Mouse (Mus musculus): ENCODE results near the gene Nsrp1.
A peak's percentile ranks its signal among the peaks of the same experiment; 100 is the strongest.

Nsrp1 gene

DNA sequence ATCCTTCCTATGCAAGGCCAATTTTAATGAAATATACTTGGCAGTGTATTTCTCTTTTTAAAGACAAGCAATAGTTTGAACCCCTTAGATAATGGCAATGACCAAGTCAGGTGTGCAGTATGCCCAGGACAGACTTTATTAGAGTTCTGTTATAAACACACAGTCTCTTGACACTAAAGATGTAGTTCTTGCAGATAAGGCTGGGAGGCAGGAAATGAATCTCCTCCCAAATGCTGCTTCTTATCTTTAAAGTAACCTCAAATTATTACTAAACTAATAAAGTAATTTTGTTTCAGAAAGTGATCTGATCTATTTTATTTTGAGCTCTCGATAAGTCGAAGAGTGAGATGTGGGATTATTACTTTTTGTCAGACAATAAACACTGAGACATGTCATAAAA, 14.8 kb downstream of the Nsrp1 start:
- ATAC-seq (ENCODE audit: insufficient number of reproducible peaks, low FRiP score, low TSS enrichment) = no peak

GRCm38 (mm10) chr11:77061951-77062350, 16.3 kb downstream of the Nsrp1 start:
- ATAC-seq (ENCODE audit: insufficient number of reproducible peaks, low FRiP score, low TSS enrichment) = no peak

DNA sequence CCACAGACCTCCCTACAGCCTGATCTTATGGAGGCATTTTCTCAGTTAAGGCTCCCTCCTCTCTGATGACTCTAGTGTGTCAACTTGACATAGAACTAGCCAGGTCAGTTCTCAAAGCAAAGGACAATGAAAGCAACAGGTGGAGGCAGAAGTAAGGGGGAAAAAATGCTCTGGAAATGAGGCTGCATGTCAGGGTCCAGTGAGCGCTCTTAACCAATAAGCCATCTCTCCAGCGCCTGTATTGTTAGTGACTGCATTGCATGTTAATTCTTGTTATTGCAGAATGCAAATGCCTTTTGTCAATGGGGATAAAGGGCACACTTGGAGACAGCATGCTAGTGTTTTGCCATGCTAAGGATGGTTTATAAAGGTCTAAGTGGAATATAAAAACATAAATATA, 35.4 kb downstream of the Nsrp1 start:
- ATAC-seq (ENCODE audit: insufficient number of reproducible peaks, low FRiP score, low TSS enrichment) = no peak

DNA sequence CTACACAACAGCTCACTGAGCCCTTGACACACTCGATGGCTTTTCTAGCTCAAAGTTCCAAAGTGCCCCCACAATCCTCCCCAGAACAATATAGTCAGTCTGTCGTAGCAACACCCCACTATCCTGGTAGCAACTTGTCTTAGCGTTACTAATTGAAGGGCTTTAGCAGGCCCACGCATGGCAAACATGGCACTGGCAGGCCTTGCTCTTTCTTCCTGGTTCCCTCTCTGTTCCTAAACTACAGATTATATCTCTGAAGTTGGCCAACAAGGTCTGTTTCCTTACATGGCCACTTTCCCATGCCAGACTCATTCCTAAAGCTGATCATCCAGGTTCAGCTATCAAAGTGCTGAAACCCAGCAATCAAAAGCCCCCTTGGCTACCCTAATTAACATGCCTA, 36.3 kb downstream of the Nsrp1 start:
- no peak for ATAC-seq (ENCODE audit: insufficient number of reproducible peaks, low FRiP score, low TSS enrichment)

GRCm38 (mm10) chr11:77031151-77031934, 46.9 kb downstream of the Nsrp1 start:
- no peak for ATAC-seq (ENCODE audit: insufficient number of reproducible peaks, low FRiP score, low TSS enrichment)

DNA sequence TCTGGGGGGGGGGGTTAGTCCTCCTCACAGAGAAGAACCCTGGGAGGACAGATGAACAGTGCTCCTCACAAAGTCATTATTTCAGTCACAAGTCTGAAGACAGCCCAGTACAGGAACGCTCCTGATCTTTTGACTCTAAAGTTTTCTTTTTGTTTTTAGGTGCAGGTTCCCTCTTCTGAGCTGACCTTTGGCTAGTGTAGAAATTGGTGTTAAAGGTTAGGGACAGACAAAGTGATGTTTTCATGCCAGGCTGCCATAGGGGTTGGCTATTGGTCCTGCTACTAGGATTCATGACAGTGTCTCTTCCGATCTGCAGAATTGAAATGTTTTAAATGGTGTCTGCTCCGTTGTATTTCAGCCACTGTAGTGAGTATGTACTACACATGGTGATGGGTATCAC, 50.1 kb downstream of the Nsrp1 start:
- no peak for ATAC-seq (ENCODE audit: insufficient number of reproducible peaks, low FRiP score, low TSS enrichment)

DNA sequence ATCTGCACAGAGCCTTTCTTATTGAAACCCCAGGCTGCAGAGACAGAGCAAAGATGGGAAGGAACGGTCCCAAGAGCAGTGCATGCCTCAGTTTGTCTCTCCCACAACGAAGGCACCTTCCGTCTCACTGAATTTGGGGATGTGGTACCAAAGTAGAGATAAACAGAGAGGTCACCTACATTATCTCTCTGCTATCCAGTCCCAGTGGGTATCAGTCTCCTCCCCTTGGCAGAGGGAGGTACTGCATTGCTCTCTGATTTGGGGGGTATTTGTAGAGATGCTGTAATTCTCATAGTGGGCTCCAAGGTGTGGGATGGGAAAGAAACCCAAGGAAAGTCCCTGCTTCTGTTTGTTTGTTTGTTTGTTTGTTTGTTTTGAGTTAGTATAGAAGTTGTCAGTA, 51.7 kb downstream of the Nsrp1 start:
- no peak for ATAC-seq (ENCODE audit: insufficient number of reproducible peaks, low FRiP score, low TSS enrichment)

- ATAC-seq (ENCODE audit: insufficient number of reproducible peaks, low FRiP score, low TSS enrichment) = no peak
Observed at GRCm38 (mm10) chr11:77021749-77022396, 56.4 kb downstream of the Nsrp1 start.

DNA sequence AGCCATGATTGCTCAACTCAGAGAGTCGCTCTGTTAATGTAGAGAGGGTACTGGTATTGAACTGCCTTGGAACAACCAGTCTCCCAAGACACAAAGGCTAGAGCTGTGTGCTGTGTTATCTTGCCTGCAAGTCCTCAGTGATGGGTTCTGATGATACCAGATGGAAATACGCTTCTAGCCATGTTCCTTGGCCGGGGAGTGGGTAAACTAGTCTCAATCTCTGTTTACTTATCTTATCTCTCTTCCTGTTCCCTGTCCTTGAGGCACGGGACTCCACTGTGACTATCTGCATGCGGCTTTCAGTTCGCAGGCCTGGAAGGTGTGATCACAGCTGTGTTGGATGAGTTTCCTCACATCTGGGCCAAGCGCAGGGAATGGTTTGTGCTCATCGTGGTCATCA, 58.7 kb downstream of the Nsrp1 start:
- no peak for ATAC-seq (ENCODE audit: insufficient number of reproducible peaks, low FRiP score, low TSS enrichment)

DNA sequence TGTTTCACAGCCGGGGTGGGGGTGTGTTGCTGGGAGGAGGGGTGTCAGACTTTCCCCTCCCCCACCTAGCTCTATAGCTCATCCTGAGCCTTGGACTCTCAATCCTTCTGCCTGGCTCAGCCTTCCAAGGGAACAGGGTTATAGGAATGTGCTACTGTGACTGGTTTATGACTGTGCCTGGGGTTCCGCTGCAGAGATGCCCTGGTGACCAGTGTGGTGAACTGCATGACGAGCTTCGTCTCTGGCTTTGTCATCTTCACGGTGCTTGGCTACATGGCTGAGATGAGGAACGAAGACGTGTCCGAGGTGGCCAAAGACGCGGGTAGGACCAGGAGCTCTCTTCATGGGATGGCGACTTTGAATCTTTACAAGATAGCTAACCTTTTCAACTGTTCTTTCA, 60.2 kb downstream of the Nsrp1 start:
- ATAC-seq (ENCODE audit: insufficient number of reproducible peaks, low FRiP score, low TSS enrichment) = no peak

GRCm38 (mm10) chr11:77010762-77011475, 67.3 kb downstream of the Nsrp1 start:
- ATAC-seq (ENCODE audit: insufficient number of reproducible peaks, low FRiP score, low TSS enrichment) = no peak

- ATAC-seq (ENCODE audit: insufficient number of reproducible peaks, low FRiP score, low TSS enrichment) = no peak
Observed at GRCm38 (mm10) chr11:77009069-77010025, 68.9 kb downstream of the Nsrp1 start.

DNA sequence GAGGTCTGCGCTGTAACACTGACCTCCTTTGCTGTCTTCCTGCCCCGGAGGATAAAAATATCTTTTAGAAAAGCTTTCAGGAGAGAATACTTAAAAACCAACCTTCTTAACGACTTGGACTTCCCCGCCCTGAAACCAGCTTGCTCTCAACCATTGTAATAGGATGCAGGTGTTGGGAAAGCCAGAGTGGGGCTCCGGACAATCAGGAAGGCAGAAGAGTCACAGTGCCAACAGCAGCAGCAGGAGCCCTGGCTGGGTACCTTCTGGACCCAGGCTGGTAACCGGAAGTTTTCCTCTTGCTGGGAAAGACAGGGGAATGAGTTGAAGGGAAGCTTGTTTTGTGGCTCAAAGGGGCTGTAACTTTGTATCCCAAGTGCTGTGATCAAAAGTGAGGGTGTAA, 71.6 kb downstream of the Nsrp1 start:
- ATAC-seq (ENCODE audit: insufficient number of reproducible peaks, low FRiP score, low TSS enrichment) = no peak

- ATAC-seq (ENCODE audit: insufficient number of reproducible peaks, low FRiP score, low TSS enrichment) = no peak
Observed at GRCm38 (mm10) chr11:77005881-77006280, 72.4 kb downstream of the Nsrp1 start.

GRCm38 (mm10) chr11:77002361-77002760, 75.9 kb downstream of the Nsrp1 start:
- ATAC-seq (ENCODE audit: insufficient number of reproducible peaks, low FRiP score, low TSS enrichment) = no peak

- no peak for ATAC-seq (ENCODE audit: insufficient number of reproducible peaks, low FRiP score, low TSS enrichment)
Observed at GRCm38 (mm10) chr11:77000741-77001140, 77.5 kb downstream of the Nsrp1 start.

GRCm38 (mm10) chr11:76998705-76999226, 79.5 kb downstream of the Nsrp1 start:
- ATAC-seq (ENCODE audit: insufficient number of reproducible peaks, low FRiP score, low TSS enrichment) = no peak

DNA sequence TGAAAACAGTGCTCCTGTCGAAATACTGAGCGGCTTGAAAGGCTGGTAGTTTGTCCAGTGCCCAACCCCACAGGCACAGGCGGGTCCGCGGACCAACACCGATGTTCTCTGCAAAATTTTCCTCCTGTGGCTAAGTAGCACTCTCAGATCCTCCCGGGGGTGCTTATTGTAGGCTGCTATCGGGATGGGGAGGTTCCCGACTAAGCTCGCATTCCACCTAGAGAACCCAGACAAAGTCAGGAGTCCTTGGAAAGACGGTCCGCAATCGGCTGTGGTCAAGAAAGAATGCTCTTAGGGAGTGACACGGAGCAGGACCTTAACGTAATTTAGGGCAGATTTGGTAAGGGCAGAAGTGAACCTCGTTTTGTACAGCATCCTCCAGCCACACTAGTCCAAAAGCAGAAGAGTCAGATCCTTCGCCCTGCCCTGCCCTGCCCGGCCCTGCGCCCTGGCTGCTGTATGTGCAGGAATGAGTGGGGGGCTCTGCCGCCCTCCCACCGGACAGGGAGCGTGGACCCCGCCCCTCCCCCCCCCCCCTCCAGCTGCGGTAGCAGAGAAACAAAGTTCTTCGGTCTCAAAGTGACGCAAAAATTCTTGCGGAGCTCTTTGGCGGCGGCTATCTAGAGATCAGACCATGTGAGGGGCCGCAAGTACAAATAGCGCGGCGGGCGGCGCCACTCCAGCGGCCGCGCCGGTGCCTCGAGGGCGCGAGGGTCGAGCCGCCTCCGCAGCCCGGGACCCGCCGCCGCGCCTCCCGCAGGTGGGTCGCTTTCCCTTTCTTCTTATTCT, 80.1 kb downstream of the Nsrp1 start, which contains the start of gene Slc6a4:
Gene Slc6a4 (plus strand): TSS at position 688 of the 789 bp plus-strand sequence.
- ATAC-seq (ENCODE audit: insufficient number of reproducible peaks, low FRiP score, low TSS enrichment) = no peak

GRCm38 (mm10) chr11:76997305-76997704, 80.9 kb downstream of the Nsrp1 start:
- ATAC-seq (ENCODE audit: insufficient number of reproducible peaks, low FRiP score, low TSS enrichment) = peak; percentile 64; the same call in 1 of the 2 replicates
